ENCODE assay signal across 8 mouse cellular contexts in the genomic region with DNA sequence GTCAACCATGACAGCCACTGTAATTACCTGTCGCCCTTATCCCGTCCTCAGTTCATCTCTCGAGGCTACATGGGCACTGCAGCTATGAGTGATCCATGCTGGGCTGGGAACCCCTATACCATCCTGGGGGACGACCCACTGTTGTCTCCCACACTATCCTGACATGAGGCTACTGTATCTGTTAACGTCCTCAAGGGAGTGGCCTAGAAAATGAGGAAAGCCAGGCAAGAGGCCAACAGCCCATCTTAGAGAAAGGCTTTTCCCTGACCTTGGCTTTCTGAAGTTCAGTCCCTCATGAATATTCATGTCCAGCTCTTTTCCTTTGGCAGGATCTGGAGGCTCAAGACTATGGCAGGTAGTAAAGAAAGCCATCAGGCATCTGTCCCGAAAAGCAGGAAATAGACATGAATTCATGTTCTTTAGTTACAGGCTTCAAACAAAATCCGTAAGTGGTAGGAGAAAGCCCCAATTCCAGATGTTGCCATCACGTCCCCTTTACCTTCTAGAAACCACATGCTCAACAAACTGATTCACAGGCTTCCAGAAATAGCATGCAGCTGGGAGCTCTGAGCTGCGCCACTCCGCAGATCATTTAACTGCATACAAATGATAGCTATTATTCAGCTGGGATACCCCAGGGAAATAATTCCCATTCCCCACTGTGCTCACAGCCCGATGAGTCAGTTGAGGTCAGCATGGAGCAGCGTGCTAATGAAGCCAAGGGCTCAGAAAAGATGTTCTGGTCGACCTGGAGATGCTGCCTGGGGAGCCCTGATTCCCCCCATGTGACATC.
A peak's percentile ranks its signal among the peaks of the same experiment; 100 is the strongest.
DNase-seq lines count a peak whose midpoint lies in the region; ATAC-seq lines count a peak whose summit lies in the region.

No protein-coding gene starts in this region.

- DNase-seq in heart, adult 8-10 months (ENCODE audit: low spot score): no peak
- DNase-seq in brain, embryonic 18.5 days (ENCODE audit: low read depth, low spot score): peak; percentile 46
- no peak for DNase-seq in spleen, postnatal 36 days (ENCODE audit: low spot score in 2 of 2)

- H3K36me3 ChIP-seq in heart, embryonic 11.5 days (ENCODE audit: control insufficient read depth, insufficient read depth, low read length): no peaks in the 10 kb centered on the region
- H3K36me3 ChIP-seq in hindbrain, embryonic 12.5 days: no peaks in the 10 kb centered on the region
- H3K36me3 ChIP-seq in midbrain, embryonic 12.5 days: no peaks in the 10 kb centered on the region
- H3K36me3 ChIP-seq in intestine, embryonic 15.5 days: no peaks in the 10 kb centered on the region

- H3K4me3 ChIP-seq in heart, embryonic 11.5 days (ENCODE audit: low read depth, low read length): no peak overlapping the region
- no peak overlapping the region for H3K4me3 ChIP-seq in hindbrain, embryonic 12.5 days
- H3K4me3 ChIP-seq in midbrain, embryonic 12.5 days: no peak overlapping the region
- no peak overlapping the region for H3K4me3 ChIP-seq in intestine, embryonic 15.5 days (replicated peaks)

- ATAC-seq in heart, embryonic 11.5 days (replicated peaks; ENCODE audit: insufficient number of reproducible peaks, low FRiP score, low TSS enrichment): no peak
- peak; percentile 41; the same call in 1 of the 2 replicates for ATAC-seq in hindbrain, embryonic 12.5 days (ENCODE audit: low FRiP score)
- peak; percentile 58; the same call in 1 of the 2 replicates for ATAC-seq in midbrain, embryonic 12.5 days (ENCODE audit: low FRiP score, low read depth)
- ATAC-seq in CD4-positive, CD25-positive, alpha-beta regulatory T cell, adult 4 months: no peak
- ATAC-seq in intestine, embryonic 15.5 days: no peak

- no peaks in the 10 kb centered on the region for H3K27me3 ChIP-seq in heart, embryonic 11.5 days (ENCODE audit: control insufficient read depth, insufficient read depth, low read length)
- no peaks in the 10 kb centered on the region; the same call in 1 of the 2 replicates for H3K27me3 ChIP-seq in hindbrain, embryonic 12.5 days
- no peaks in the 10 kb centered on the region for H3K27me3 ChIP-seq in midbrain, embryonic 12.5 days
- no peaks in the 10 kb centered on the region for H3K27me3 ChIP-seq in intestine, embryonic 15.5 days (replicated peaks)

- H3K27ac ChIP-seq in heart, embryonic 11.5 days (ENCODE audit: low read depth, low read length): 0 out of 2 replicates have a peak overlapping the region, but pooled peaks have one; percentile 70
- peak overlapping the region; percentile 69 for H3K27ac ChIP-seq in hindbrain, embryonic 12.5 days
- H3K27ac ChIP-seq in midbrain, embryonic 12.5 days (replicated peaks): peak overlapping the region; percentile 12
- H3K27ac ChIP-seq in intestine, embryonic 15.5 days: no peak overlapping the region

- no peaks in the 10 kb centered on the region for H3K9me3 ChIP-seq in heart, embryonic 11.5 days (replicated peaks; ENCODE audit: control insufficient read depth, low read length)
- no peaks in the 10 kb centered on the region for H3K9me3 ChIP-seq in hindbrain, embryonic 12.5 days (replicated peaks)
- no peaks in the 10 kb centered on the region for H3K9me3 ChIP-seq in midbrain, embryonic 12.5 days
- H3K9me3 ChIP-seq in intestine, embryonic 15.5 days: no peaks in the 10 kb centered on the region

- no peak overlapping the region for H3K9ac ChIP-seq in heart, embryonic 11.5 days (ENCODE audit: low read depth, low read length)
- no peak overlapping the region for H3K9ac ChIP-seq in hindbrain, embryonic 12.5 days
- no peak overlapping the region for H3K9ac ChIP-seq in midbrain, embryonic 12.5 days (replicated peaks)
- H3K9ac ChIP-seq in intestine, embryonic 15.5 days: no peak overlapping the region

- no peak overlapping the region for H3K4me2 ChIP-seq in heart, embryonic 11.5 days
- no peak overlapping the region for H3K4me2 ChIP-seq in hindbrain, embryonic 12.5 days (replicated peaks)
- H3K4me2 ChIP-seq in midbrain, embryonic 12.5 days (replicated peaks): no peak overlapping the region
- H3K4me2 ChIP-seq in intestine, embryonic 15.5 days (replicated peaks): no peak overlapping the region

- 50% methylated on average over 13 of the region's 13 CpGs for WGBS in heart, embryonic 11.5 days (ENCODE audit: insufficient replicate concordance)
- WGBS in hindbrain, embryonic 12.5 days: 27% methylated on average over 13 of the region's 13 CpGs
- 29% methylated on average over 13 of the region's 13 CpGs for WGBS in midbrain, embryonic 12.5 days
- 50% methylated on average over 13 of the region's 13 CpGs for WGBS in intestine, embryonic 15.5 days

- H3K4me1 ChIP-seq in heart, embryonic 11.5 days (ENCODE audit: control insufficient read depth, insufficient read depth, low read length): peaks cover 53% of the 10 kb centered on the region
- H3K4me1 ChIP-seq in hindbrain, embryonic 12.5 days: peaks cover 54% of the 10 kb centered on the region
- H3K4me1 ChIP-seq in midbrain, embryonic 12.5 days: peaks cover 50% of the 10 kb centered on the region
- H3K4me1 ChIP-seq in intestine, embryonic 15.5 days (replicated peaks): peaks cover 7% of the 10 kb centered on the region; the same call in 1 of the 2 replicates

Comparison
In these comparisons a context has a peak if more than half of its experiments do, and no peak if none do; other contexts are left out.
1. ATAC-seq: peak in hindbrain, embryonic 12.5 days (single experiment) and midbrain, embryonic 12.5 days (single experiment); none in heart, embryonic 11.5 days (single experiment), CD4-positive, CD25-positive, alpha-beta regulatory T cell, adult 4 months (single experiment) and intestine, embryonic 15.5 days (single experiment).